Mouse (Mus musculus): ENCODE measurements around the gene Zmynd19. TPM values are rescaled to one million over a fixed set of nuclear protein-coding genes. Genes with fewer than 3 reads are reported as not detected.

The Zmynd19 gene
- polyA plus RNA-seq (2016; fragmentation: Nextera tagmentation; extraction: Ambion mirVana) = 25.3 and 25.6 TPM in 2 replicates

DNA sequence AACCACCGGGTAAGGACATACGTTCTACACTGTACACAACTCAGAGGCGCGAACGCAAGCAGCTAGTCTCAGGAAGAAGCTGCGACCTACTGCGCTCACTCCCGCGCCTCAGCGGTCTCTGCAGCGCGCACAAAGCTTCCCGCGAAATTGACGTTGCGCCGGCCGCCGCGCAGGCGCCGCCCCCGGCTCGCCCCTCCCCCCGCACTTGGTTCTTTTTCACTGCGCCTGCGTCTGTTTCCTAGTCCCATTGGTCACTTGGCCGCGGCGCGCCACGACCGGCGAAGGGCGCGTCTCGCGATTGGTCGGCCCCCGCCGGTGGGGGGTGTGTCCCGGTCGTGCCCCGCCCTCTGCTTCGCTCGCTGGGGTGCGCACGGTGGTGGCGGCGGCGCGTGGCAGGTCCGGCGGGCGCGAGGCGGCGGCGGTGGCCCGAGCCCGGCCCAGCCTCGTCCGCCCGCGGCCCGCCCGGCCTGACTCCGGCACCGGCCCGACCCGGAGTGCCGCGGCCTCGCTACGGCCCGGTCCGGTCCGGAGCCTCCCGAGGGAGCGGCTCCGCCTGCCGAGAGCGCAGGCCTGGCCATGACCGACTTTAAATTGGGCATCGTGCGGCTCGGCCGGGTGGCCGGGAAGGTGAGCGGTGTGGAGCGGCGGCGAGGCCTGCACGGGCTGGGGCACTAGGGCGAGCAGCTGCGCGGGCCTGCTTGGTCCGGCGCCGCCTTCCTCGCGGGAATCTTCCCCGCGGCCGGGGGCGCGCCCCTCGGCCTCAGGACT is at the start of gene Zmynd19:
TSS of gene Zmynd19 (plus strand) at position 372 of the 768 bp plus-strand sequence.
- peak within 1 kb of the TSS; percentile 92 for H3K27ac ChIP-seq (replicated peaks)
- peaks cover 18% of the 10 kb centered on the region for H3K4me1 ChIP-seq
- H3K4me3 ChIP-seq = peak within 1 kb of the TSS; percentile 99
- WGBS = under 1% methylated on average over 108 of the region's 108 CpGs
- DNase-seq (ENCODE audit: low spot score) = peak; percentile 99
- peaks cover 8% of the 10 kb centered on the region for H3K27me3 ChIP-seq (replicated peaks; ENCODE audit: low read depth, poor library complexity, severe bottlenecking)
- H3K36me3 ChIP-seq (replicated peaks) = peaks cover 34% of the 10 kb centered on the region
- no peaks in the 10 kb centered on the region for H3K9me3 ChIP-seq

DNA sequence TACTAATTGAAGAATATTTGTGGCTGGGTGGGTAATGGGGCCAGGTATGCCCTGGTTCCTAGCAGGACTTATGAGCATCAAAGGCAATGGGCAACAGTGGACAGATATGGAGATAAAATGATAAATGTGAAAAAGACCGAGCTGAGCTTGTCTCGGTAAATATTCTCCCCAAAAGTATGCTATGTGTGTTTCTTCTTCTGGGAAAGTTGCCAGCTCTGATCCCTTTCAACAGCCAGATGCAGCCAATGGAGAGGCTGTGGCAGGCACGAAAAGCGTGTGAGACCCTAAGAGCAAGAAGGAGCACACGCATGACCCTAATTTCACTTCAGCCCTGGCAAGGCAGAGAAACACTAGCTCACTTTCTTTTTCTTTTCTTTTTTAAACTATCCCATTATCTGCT is 48.5 kb upstream of the Zmynd19 start:
- no peak overlapping the region for H3K4me3 ChIP-seq
- no peaks in the 10 kb centered on the region for H3K9me3 ChIP-seq
- H3K27ac ChIP-seq (replicated peaks) = no peak overlapping the region
- H3K27me3 ChIP-seq (replicated peaks; ENCODE audit: low read depth, poor library complexity, severe bottlenecking) = no peaks in the 10 kb centered on the region
- peaks cover 10% of the 10 kb centered on the region for H3K4me1 ChIP-seq
- DNase-seq (ENCODE audit: low spot score) = no peak
- 96% methylated on average over 5 of the region's 5 CpGs for WGBS
- H3K36me3 ChIP-seq (replicated peaks) = peaks cover 46% of the 10 kb centered on the region

DNA sequence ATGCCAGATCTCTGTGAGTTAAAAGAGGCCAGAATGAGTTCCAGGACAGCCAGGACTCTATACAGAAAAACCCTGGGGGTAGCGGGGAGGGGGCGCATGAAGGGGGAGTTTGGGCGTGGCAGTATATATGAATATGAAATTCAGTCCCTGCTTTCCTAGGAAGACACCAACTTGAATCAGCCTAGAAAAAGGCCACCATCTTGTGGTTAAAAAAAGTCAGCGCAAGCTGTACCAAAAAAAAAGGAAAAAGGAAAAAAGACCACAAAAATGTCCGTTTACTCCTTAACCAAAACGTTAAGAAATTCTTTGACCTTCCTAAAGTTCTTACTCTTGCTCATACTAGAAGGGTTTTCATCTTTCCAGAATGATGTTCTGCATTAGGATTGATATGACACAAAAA is 46.6 kb upstream of the Zmynd19 start:
- Histone ChIP-seq H3K9me3 (no peaks in the 10 kb centered on the region), H3K4me3 (no peak overlapping the region), H3K36me3 (replicated peaks) (peaks cover 31% of the 10 kb centered on the region), H3K27me3 (replicated peaks; ENCODE audit: low read depth, poor library complexity, severe bottlenecking) (no peaks in the 10 kb centered on the region), H3K27ac (replicated peaks) (no peak overlapping the region), H3K4me1 (peaks cover 18% of the 10 kb centered on the region)
- WGBS = 91% methylated on average over 6 of the region's 6 CpGs
- no peak for DNase-seq (ENCODE audit: low spot score)

DNA sequence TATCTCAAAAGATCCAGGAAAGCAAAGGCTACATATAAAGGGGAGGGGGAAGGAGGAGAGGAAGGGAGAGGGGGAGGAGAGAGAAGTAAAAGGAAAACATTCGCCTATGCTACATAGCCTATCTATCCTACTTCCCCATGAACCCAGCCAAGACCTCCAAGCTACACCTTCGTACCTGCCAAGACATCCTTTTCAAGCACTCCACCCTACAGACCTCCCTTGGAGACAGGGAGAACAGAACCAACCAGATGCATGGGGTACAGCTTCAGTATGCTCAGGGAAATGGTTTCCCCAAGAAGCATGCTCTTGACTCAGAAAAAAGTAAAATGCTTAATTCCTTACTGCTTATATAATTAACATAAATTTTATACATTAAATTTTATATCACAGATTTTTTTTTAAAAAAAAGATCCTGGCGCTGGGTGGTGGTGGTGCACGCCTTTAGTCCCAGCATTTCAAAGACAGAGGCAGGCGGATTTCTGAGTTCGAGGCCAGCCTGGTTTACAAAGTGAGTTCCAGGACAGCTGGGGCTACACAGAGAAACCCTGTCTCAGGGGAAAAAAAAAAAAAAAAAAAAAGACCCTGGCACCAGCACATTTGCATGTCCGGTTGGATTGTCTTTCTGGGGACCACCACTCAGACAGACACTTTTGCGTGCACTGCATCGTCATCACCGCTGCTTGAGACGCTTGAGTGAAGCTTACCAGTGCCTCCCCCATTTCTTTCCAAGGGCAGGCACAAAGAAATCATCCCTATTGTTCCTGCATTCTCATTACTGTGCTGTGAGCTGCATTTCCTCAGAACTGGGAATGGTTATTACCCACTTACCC is 44.6 kb upstream of the Zmynd19 start:
- Histone ChIP-seq H3K36me3 (replicated peaks) (peaks cover 22% of the 10 kb centered on the region), H3K9me3 (no peaks in the 10 kb centered on the region), H3K27ac (replicated peaks) (no peak overlapping the region), H3K4me3 (no peak overlapping the region), H3K27me3 (replicated peaks; ENCODE audit: low read depth, poor library complexity, severe bottlenecking) (no peaks in the 10 kb centered on the region), H3K4me1 (peaks cover 18% of the 10 kb centered on the region)
- no peak for DNase-seq (ENCODE audit: low spot score)
- 80% methylated on average over 11 of the region's 11 CpGs for WGBS

DNA sequence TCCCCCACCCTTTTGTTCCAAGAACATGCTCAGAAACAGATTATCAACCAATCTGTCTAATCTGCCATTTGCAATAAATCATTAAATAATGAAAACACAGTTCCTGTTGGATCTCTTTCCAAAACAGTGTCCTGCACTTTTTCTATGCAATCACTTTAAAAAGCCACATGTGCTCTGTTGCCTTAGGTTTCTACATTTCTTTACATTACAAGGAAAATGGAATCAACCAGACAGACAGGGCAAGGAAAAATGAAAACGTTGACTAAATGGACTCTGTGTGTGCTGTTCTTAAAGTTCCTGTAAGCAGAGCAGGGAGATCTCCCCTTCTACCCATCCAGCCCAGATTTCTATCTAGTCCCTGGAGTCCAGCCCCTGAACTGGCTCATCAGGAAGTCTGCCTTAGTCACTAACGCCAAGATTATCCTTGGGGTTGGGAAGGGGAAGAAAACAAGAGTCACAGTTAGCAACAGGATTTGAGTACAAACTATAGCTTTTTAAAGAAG is 43.9 kb upstream of the Zmynd19 start:
- 40% methylated on average over 2 of the region's 2 CpGs for WGBS
- peak overlapping the region; percentile 32; the same call in 1 of the 2 replicates for H3K27ac ChIP-seq (replicated peaks)

DNA sequence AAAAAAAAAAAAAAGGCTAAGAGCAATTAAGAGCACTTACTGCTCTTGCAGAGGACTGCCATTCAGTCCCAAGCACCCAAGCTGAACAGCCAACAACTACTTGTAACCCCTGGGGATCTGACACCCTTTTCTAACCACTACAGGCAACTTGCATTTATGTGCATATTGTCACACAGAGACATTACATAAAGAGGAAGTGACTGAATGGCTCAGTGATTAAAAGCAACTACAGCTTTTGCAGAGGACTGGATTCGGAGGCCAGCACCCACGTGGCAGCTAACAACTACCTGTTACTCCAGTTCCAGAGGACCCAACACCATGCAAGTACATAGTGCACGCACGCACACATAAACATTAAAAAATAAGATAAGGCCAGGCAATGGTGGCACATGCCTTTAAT is 39.1 kb upstream of the Zmynd19 start:
- Histone ChIP-seq H3K4me3 (no peak overlapping the region), H3K9me3 (no peaks in the 10 kb centered on the region), H3K4me1 (peaks cover 13% of the 10 kb centered on the region), H3K36me3 (replicated peaks) (peaks cover 51% of the 10 kb centered on the region), H3K27ac (replicated peaks) (no peak overlapping the region), H3K27me3 (replicated peaks; ENCODE audit: low read depth, poor library complexity, severe bottlenecking) (no peaks in the 10 kb centered on the region)
- no peak for DNase-seq (ENCODE audit: low spot score)
- WGBS = 93% methylated on average over 4 of the region's 4 CpGs

More for the DNA sequence above, 43.9 kb upstream of the Zmynd19 start:
- peaks cover 23% of the 10 kb centered on the region for H3K36me3 ChIP-seq (replicated peaks)
- DNase-seq (ENCODE audit: low spot score) = no peak
- H3K9me3 ChIP-seq = no peaks in the 10 kb centered on the region
- H3K4me3 ChIP-seq = no peak overlapping the region
- H3K27me3 ChIP-seq (replicated peaks; ENCODE audit: low read depth, poor library complexity, severe bottlenecking) = no peaks in the 10 kb centered on the region
- peaks cover 18% of the 10 kb centered on the region for H3K4me1 ChIP-seq

DNA sequence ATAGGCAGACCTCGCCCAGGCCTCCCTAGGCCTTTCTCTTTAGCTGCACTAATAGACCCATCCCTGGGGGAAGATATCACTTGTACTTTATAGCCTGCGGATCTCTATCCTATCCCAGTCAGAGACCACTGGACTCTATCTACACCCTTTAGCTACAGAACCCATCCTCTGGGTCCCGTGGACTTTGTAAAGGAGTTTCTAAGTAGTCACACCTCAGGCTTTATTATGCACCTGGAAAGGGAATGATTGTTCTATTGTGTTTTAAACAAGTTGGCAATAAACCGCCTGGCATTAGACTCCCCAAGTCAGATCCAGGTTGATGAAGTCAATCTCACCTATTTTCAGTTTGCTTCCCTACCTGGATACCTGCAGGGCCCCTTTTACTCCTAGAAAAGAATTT is 37.4 kb upstream of the Zmynd19 start:
- no peak overlapping the region for H3K27ac ChIP-seq (replicated peaks)
- 95% methylated on average over 4 of the region's 4 CpGs for WGBS
- DNase-seq (ENCODE audit: low spot score) = no peak
- H3K27me3 ChIP-seq (replicated peaks; ENCODE audit: low read depth, poor library complexity, severe bottlenecking) = no peaks in the 10 kb centered on the region
- H3K4me3 ChIP-seq = no peak overlapping the region
- no peaks in the 10 kb centered on the region for H3K4me1 ChIP-seq
- H3K36me3 ChIP-seq (replicated peaks) = peaks cover 55% of the 10 kb centered on the region
- H3K9me3 ChIP-seq = no peaks in the 10 kb centered on the region

DNA sequence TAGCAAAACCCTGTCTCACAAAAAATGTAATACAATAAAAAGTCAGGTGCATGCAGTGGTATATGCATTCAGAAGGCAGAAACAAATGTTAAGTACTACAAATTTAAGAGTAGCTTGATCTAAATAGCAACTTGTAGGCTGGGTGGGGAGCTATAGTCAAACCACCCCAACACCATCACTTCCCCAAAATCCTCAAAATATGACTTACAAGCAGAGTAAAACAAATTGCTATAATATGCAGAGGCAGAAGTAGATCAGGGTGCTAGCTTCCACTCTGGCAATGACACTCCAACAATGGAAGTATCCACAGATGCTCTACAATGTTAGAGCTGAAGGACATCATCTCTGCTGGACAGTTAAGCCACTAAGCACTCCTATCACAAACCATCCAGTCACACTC is 37.0 kb upstream of the Zmynd19 start:
- no peak for DNase-seq (ENCODE audit: low spot score)
- H3K9me3 ChIP-seq = no peaks in the 10 kb centered on the region
- H3K4me1 ChIP-seq = peaks cover 3% of the 10 kb centered on the region
- no peak overlapping the region for H3K4me3 ChIP-seq
- no peak overlapping the region for H3K27ac ChIP-seq (replicated peaks)
- H3K36me3 ChIP-seq (replicated peaks) = peaks cover 55% of the 10 kb centered on the region
- H3K27me3 ChIP-seq (replicated peaks; ENCODE audit: low read depth, poor library complexity, severe bottlenecking) = no peaks in the 10 kb centered on the region

DNA sequence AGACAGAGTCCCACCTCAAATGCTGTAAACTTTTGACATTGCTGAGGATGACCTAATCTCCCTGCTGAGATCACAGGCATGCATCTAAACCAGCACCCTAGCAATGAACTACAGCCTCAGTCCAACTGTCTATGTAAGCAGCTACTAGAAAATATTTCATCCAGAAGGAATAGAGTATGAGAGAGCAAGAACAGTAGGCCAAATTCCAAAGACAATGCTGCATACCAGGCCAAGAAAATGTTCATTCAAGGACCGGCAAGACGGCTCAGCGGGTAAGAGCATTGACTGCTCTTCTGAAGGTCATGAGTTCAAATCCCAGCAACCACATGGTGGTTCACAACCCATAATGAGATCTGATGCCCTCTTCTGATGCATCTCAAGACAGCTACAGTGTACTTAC is 34.8 kb upstream of the Zmynd19 start:
- Histone ChIP-seq H3K9me3 (no peaks in the 10 kb centered on the region), H3K27me3 (replicated peaks; ENCODE audit: low read depth, poor library complexity, severe bottlenecking) (no peaks in the 10 kb centered on the region), H3K4me1 (peaks cover 10% of the 10 kb centered on the region), H3K27ac (replicated peaks) (no peak overlapping the region), H3K4me3 (no peak overlapping the region), H3K36me3 (replicated peaks) (peaks cover 48% of the 10 kb centered on the region)
- 93% methylated on average over 3 of the region's 3 CpGs for WGBS
- no peak for DNase-seq (ENCODE audit: low spot score)

DNA sequence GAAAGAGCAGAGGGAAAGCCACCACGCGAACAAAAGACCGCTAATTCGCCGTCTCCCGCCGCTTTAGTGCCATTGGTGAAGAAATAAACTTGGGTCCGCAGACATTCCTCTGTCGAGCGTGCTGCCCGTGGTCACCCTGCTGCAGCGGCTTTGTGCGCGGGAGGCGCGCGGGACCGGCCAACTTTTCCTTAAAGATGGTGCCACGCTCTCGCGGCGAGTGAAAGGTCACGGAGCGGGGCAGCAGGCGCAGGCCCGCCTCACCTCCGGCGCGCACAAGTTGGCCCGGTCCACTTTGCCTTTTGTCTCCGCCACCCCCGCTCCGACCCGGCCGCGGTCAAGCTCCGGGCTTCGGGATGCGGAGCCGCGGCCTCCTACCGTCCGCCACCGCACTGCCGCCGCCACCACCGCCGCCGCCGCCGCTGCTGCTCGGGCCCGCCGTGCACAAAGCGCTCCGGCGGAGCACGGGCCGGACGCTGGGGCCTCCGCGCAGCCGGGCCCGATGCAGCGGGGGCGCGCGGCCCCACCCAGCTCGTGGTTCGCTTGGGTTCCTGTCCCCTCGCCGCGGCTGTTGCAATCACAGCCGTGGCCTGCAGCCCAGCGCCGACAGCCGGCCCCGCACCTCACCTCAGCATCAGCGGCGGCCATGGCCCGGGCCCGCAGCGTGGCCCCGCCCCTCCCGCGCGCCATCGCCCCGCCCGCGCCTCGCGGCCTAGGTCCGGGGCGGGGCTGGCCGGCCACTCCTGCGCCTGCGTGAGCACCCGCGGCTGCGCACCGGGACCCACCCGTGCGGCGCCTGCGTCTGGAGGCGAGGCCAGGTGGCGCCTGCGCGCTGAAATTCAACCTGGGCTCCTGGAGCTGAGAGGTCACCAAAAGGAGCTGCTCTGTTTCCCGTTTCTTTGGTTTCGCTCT is 30.4 kb upstream of the Zmynd19 start, which contains the start of gene Ehmt1:
TSS of gene Ehmt1 (minus strand) at position 685 of the 909 bp plus-strand sequence.
- DNase-seq (ENCODE audit: low spot score) = peak; percentile 96
- no peaks in the 10 kb centered on the region for H3K27me3 ChIP-seq (replicated peaks; ENCODE audit: low read depth, poor library complexity, severe bottlenecking)
- H3K4me1 ChIP-seq = peaks cover 10% of the 10 kb centered on the region
- H3K36me3 ChIP-seq (replicated peaks) = peaks cover 12% of the 10 kb centered on the region
- H3K4me3 ChIP-seq = peak within 1 kb of the TSS; percentile 96
- under 1% methylated on average over 112 of the region's 112 CpGs for WGBS
- no peaks in the 10 kb centered on the region for H3K9me3 ChIP-seq
- H3K27ac ChIP-seq (replicated peaks) = peak within 1 kb of the TSS; percentile 99

DNA sequence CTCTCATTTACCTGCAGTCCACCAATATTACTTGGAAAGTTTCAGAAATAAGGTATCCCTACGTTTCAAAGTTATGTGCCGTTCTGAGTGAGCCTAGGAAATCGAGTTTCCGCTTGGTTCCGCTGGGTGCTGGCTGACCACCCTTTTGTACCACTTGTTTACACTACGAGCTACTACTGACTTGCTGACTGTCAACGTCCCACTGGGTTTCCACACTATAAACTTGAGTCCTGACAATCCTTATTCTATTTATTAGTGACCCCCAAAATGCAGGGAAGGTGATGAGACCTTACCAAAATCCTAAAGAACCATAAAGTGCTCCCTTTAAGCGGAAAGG is 29.8 kb upstream of the Zmynd19 start:
- Histone ChIP-seq H3K27ac (replicated peaks) (peak overlapping the region; percentile 99), H3K4me3 (peak overlapping the region; percentile 96), H3K27me3 (replicated peaks; ENCODE audit: low read depth, poor library complexity, severe bottlenecking) (no peaks in the 10 kb centered on the region), H3K36me3 (replicated peaks) (peaks cover 6% of the 10 kb centered on the region), H3K9me3 (no peaks in the 10 kb centered on the region), H3K4me1 (peaks cover 10% of the 10 kb centered on the region)
- DNase-seq (ENCODE audit: low spot score) = no peak
- WGBS = 9% methylated on average over 8 of the region's 8 CpGs

DNA sequence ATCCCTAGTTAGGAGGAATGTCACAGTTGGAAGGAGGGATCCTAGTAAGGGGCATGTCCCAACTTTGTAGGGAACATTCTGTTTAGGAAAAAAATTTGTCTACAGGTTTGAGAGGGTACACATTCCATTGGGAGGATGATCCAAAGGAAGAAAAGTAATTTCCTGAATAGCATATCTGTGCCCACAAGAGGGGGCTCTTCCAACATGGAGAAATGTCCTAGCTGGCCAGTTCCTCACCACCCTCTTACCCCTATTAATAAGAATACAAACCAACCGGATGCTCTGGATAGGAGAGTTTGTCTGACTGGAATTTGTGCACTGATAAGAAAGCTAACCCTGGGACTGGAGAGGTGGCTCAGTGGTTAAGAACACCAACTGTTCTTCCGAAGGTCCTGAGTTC is 26.0 kb upstream of the Zmynd19 start:
- Histone ChIP-seq H3K9me3 (no peaks in the 10 kb centered on the region), H3K27ac (replicated peaks) (no peak overlapping the region), H3K27me3 (replicated peaks; ENCODE audit: low read depth, poor library complexity, severe bottlenecking) (no peaks in the 10 kb centered on the region), H3K36me3 (replicated peaks) (0 out of 2 replicates have a peak, but pooled peaks cover 6% of the 10 kb centered on the region), H3K4me1 (peaks cover 4% of the 10 kb centered on the region), H3K4me3 (no peak overlapping the region)
- no peak for DNase-seq (ENCODE audit: low spot score)
- WGBS = 64% methylated on average over 2 of the region's 2 CpGs

Measured in embryonic facial prominence, embryonic 10.5 days (tissue).